Mouse (Mus musculus) brain, embryonic 18.5 days (tissue): ENCODE results near the gene Phldb2.

Experiments used
- DNase-seq: peaks from one replicate; pipeline ENCODE4 v3.0.0-alpha.2; 2012; ENCODE audit warnings: low read depth, low spot score

Gene Phldb2

DNA sequence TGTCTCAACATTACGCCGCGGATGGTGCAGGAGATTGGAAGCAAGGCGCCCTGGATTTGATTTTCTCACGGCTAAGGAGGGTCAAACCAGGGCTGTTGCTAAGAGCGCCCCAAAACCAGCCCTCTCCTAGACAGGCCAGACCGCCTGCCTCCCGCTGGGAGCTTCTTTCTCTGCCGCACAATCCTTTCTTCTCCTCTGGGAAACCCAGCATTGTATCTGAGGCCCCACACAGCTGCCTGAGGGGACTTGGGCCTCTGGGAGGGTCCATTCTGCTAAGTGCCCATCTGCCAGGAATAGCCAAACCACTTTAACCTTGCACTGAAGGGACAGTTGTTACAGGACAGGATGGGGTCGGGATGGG lies 228.7 kb downstream of the Phldb2 start:
- peak; percentile 24 for DNase-seq

GRCm38 (mm10) chr16:45724061-45724741 lies 229.2 kb downstream of the Phldb2 start, which contains the start of gene Tagln3:
Gene Tagln3, minus strand, starts transcription at chr16:45724608.
- peak; percentile 66 for DNase-seq

DNA sequence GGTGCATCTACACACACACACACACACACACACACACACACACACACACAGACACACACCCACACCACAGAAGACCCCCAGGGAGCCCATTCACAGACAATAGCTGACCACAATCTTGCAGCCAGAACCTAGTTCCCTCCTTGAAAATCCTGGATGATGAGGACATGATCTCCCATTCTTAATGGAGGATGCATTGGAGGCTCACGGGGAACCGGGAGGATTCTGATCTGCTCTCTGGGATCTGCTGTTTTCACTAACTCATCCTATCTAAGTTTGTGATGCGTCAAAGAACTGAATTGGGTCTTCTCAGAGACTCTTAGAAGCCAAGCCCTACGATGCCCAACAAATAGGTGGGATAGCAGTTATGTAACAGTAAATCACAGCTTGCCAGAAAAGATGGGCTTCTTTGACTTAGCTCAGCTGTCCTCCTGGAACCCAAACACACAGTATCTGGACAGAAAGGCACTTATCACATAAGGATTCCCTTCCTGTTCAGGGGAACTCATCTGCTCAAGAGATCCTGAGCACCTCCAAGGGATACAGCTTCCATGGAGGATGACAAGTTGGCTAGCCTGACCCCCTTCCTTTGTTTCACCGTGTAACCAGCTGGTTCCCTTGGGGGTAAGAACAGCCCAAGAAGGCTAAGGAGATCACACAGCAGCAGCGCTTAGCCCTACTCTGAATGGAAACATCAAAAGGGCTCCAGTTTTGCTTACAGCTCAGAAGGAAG lies 230.1 kb downstream of the Phldb2 start:
- peak; percentile 30 for DNase-seq

DNA sequence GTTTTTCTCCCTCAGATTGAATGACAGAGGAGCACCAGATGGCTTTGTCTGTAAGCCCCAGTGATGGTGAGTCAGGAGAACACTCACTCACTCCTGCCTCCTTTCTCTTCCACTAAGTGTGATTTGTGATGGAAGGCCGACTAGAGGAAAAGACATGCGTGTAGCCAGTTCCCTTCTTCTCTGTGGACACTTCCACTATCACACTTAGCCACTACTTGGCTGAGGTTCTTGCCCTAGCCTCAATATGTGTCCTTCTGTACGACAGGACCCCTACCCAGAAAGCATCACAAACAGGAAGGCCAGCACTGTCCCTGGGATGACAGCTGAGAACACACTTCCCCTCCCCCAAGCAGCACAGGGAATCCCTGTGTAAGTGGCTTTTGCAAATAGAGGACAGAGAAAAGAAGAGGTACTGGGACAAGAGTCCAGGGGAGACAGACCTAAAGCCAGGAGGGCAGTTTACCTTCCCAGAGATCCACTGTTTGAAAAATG lies 230.9 kb downstream of the Phldb2 start:
- no peak for DNase-seq

GRCm38 (mm10) chr16:45720022-45720630 lies 233.3 kb downstream of the Phldb2 start:
- no peak for DNase-seq

GRCm38 (mm10) chr16:45718296-45718695 lies 235.1 kb downstream of the Phldb2 start:
- no peak for DNase-seq

GRCm38 (mm10) chr16:45714489-45715150 lies 238.8 kb downstream of the Phldb2 start:
- DNase-seq, result no peak

GRCm38 (mm10) chr16:45713878-45714277 lies 239.5 kb downstream of the Phldb2 start:
- DNase-seq, result no peak

DNA sequence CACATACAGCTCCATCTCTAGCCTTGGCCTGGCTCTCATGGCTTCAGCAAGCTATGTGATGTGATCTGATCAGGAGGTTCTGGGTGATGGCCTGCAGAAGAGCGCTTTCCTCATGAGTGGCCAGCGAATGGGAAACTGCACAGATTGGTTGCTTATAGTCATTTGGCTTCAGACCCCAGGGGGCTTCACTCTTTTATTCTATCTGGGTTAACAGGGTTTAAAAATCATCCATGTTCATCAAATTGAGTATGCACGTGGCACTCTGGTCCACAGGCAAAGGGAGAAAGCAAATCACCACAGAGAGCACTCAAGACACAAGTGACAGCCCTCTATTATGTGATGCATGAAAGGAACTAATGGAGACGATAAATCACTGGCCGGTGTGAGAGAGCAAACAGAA lies 240.1 kb downstream of the Phldb2 start:
- DNase-seq, result no peak

- no peak for DNase-seq
These were observed 242.1 kb downstream of the Phldb2 start for GRCm38 (mm10) chr16:45711263-45711662.

DNA sequence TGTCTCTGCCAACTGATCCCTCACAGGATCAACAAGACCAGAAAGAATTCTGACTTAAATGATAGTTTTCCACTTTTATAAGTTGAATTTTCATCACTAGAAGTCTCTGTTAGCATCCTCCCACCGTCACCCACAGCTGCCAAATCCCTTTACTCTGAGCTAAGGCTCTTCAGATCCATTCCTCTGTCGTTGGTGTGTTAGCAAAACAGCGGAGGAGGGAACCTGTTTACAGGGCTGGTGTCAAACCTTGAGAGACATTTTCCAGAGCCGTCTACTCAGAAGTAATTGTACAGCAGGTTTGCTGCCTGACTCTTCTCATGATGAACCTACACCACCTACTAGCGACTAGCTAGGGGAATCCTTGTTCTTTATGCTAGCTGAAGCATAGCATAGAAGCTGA lies 254.1 kb downstream of the Phldb2 start:
- no peak for DNase-seq

GRCm38 (mm10) chr16:45697996-45698395 lies 255.4 kb downstream of the Phldb2 start:
- no peak for DNase-seq
